Mouse (Mus musculus) small intestine, adult 2 months (tissue): ENCODE results near the gene Esx1. TPM values are rescaled to one million over a fixed set of nuclear protein-coding genes. Genes with fewer than 3 reads are reported as not detected.

Source experiments
- H3K27ac ChIP-seq: fragments of 200-500 bp; 2 replicates; pipeline ENCODE4 v1.5.1; 2012; ENCODE audit warnings: low read depth, low read length, control low read depth, inconsistent platforms; ENCODE audit not compliant: insufficient read depth
- H3K27me3 ChIP-seq: fragments of 200-500 bp; 2 replicates; pipeline ENCODE4 v1.6.1; 2012; ENCODE audit warnings: mild to moderate bottlenecking, moderate library complexity, low read length, inconsistent platforms; ENCODE audit not compliant: control insufficient read depth, insufficient read depth
- H3K36me3 ChIP-seq: fragments of 200-500 bp; 2 replicates; pipeline ENCODE4 v1.6.1; 2012; ENCODE audit warnings: mild to moderate bottlenecking, low read length, control low read depth, inconsistent platforms; ENCODE audit not compliant: control insufficient read depth, insufficient read depth
- H3K4me1 ChIP-seq: fragments of 200-500 bp; 2 replicates; pipeline ENCODE4 v1.6.1; 2012; ENCODE audit warnings: low read length, inconsistent platforms, mixed read lengths; ENCODE audit not compliant: control insufficient read depth, insufficient read depth, insufficient read length
- H3K4me3 ChIP-seq: fragments of 200-500 bp; 2 replicates; pipeline ENCODE4 v1.5.1; 2012; ENCODE audit warnings: low read depth, mild to moderate bottlenecking, control low read depth, inconsistent platforms, low read length, moderate library complexity
- CTCF ChIP-seq: fragments of 200-500 bp; IDR thresholded peaks from 2 replicates; pipeline ENCODE4 v1.5.1; 2012; ENCODE audit warnings: low read depth, mild to moderate bottlenecking, control low read depth, inconsistent platforms, low read length, moderate library complexity, mixed read lengths; ENCODE audit not compliant: insufficient replicate concordance, insufficient read length; ENCODE audit errors: extremely low read depth
- POLR2A ChIP-seq: fragments of 200-500 bp; IDR thresholded peaks from 2 replicates; pipeline ENCODE4 v1.6.1; 2012; ENCODE audit warnings: low read depth, mild to moderate bottlenecking, control low read depth, inconsistent platforms, low read length, moderate library complexity
- WGBS: fragments of 180-500 bp; shearing (Covaris S2); methylation state at CpG from one replicate; pipeline ENCODE4 v1.1.7; 2018; 5-methylcytosine and 5-hydroxymethylcytosine counted together
- polyA plus RNA-seq: library from polyadenylated mRNA; depleted of rRNA; stranded (reverse); fragments of >200 nt; gene quantifications from 2 replicates; pipeline ENCODE4 v1.2.3, GENCODE M21; 2012

Esx1 gene
- polyA plus RNA-seq, 1 experiment, result not detected

DNA sequence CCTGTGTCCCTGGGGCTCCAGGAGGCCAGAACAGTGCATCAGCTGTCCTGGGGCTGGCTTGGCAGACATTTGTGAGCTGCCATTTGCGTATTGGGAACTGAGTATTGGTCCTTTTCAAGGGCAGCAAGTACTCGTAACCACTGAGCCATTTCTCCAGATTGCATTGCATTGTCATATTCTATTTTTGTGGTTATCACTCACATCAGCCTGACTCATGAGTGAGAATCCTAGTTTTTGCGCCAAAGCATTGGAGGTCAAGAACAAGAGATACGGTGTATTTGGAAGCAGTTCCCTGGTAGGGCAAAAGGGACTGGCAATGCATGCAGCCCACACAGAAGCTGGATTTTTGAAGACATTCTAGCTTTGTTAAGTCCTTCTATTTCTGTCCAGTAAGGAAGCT is 21.8 kb upstream of the Esx1 start:
- H3K4me1 ChIP-seq, result no peaks in the 10 kb centered on the region
- H3K27ac ChIP-seq, result no peak overlapping the region
- H3K4me3 ChIP-seq, result no peak overlapping the region
- TF ChIP-seq POLR2A (no peak), CTCF (no peak)
- 89% methylated on average over 4 of the region's 4 CpGs for WGBS
- no peaks in the 10 kb centered on the region for H3K36me3 ChIP-seq
- no peaks in the 10 kb centered on the region for H3K27me3 ChIP-seq

GRCm38 (mm10) chrX:137142546-137142945 is 20.7 kb upstream of the Esx1 start:
- Histone ChIP-seq H3K27me3 (no peaks in the 10 kb centered on the region), H3K4me1 (no peaks in the 10 kb centered on the region), H3K36me3 (no peaks in the 10 kb centered on the region), H3K27ac (no peak overlapping the region), H3K4me3 (no peak overlapping the region)
- WGBS, result 17% methylated on average over 2 of the region's 2 CpGs
- TF ChIP-seq CTCF (no peak), POLR2A (no peak)

- Histone ChIP-seq H3K4me1 (no peaks in the 10 kb centered on the region), H3K27me3 (no peaks in the 10 kb centered on the region), H3K4me3 (no peak overlapping the region), H3K27ac (no peak overlapping the region), H3K36me3 (no peaks in the 10 kb centered on the region)
- WGBS, result 9% methylated on average over 6 of the region's 6 CpGs
- TF ChIP-seq POLR2A (no peak), CTCF (peak; percentile 66; the same call in 1 of the 2 replicates)
These were observed 19.8 kb upstream of the Esx1 start for GRCm38 (mm10) chrX:137141669-137142068.

DNA sequence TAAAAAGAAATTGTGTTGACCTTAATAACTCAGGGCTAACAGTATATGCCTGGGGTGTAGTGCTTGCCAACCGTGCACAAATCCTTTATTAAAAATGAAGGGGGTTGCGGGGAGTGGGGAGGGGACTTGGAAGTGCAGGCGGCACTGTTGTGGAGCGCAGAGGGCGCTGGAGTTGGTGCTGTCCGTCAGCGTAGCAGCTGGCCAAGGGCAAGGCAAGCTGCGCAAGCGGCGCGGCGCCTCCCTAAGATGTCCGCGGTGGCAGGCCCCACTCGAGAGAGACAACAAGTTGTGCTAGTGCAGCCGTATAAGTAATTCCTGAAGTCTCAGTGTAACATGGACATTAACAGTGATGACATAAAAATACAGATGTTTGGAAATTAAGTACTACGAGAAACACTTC is 5.7 kb upstream of the Esx1 start:
- no peaks in the 10 kb centered on the region for H3K36me3 ChIP-seq
- no peak overlapping the region for H3K4me3 ChIP-seq
- 8% methylated on average over 17 of the region's 17 CpGs for WGBS
- peaks cover 10% of the 10 kb centered on the region for H3K27me3 ChIP-seq
- TF ChIP-seq CTCF (no peak), POLR2A (no peak)
- H3K27ac ChIP-seq, result no peak overlapping the region
- no peaks in the 10 kb centered on the region for H3K4me1 ChIP-seq

DNA sequence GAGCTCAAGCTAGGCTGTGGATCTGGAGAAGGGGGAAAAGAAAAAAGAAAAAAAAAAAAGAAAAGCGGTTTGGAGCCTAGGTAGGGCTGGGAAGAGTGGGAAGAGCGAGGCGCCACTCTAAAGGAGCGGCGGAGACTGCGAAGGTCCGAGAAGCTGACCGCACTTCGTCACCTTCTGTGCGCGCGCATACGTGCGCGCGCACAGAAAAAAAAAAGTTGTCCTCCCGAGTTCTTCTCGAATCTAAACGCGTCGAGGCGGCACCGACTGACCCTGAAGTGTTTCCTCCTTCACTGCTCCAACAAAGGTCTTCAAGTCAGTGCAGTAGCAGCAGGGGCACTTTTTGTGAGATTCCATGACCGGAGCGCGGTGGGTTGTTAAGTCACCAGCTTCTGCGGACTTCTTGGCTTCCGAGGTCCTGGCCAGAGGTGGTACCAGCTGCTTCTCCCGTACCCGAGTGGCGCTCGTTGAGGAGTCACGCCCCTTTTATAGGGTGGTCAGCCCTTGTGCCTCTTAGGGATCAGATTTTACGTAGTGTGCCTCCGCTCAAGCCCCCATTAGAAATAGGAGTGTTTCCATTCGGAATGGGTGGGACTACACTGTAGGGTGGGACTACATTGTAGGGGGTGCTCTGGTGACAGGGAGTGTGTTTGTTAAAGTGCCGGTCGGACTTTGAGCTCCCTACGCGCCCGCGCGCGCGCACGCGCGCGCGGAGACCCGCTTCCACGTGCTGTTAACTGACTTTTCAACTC is 2.0 kb downstream of the Esx1 start:
- Histone ChIP-seq H3K27ac (no peak overlapping the region), H3K27me3 (peaks cover 34% of the 10 kb centered on the region), H3K4me1 (no peaks in the 10 kb centered on the region), H3K4me3 (peak overlapping the region; percentile 52), H3K36me3 (no peaks in the 10 kb centered on the region)
- WGBS, result 19% methylated on average over 52 of the region's 52 CpGs
- no peak for TF ChIP-seq POLR2A
- TF ChIP-seq CTCF, result no peak

- 13% methylated on average over 40 of the region's 40 CpGs for WGBS
- Histone ChIP-seq H3K4me1 (no peaks in the 10 kb centered on the region), H3K27me3 (peaks cover 30% of the 10 kb centered on the region), H3K36me3 (no peaks in the 10 kb centered on the region), H3K27ac (no peak overlapping the region), H3K4me3 (peak overlapping the region; percentile 13; the same call in 1 of the 2 replicates)
- no peak for TF ChIP-seq POLR2A
- TF ChIP-seq CTCF, result no peak
These were observed 3.7 kb downstream of the Esx1 start for GRCm38 (mm10) chrX:137118097-137118746.

DNA sequence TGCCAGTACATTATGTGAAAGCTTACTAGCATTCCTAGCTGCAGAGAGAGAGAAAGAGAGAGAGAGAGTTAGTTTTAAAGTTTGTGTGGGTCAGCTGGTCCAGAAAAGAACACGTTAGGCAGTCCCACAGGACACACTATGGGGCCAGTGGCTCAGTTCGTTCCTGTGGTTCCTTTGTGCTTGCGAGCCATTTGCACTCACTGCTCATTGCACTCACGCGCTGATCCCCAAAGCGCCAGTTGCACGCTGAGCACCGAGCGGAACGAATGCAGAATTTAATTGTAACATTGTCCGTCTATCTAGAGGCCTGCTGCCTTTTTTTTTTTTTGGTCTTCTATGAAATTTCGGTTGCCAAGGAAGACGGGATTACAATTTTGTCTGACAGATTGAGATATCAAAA is 15.4 kb downstream of the Esx1 start:
- Histone ChIP-seq H3K27ac (no peak overlapping the region), H3K36me3 (no peaks in the 10 kb centered on the region), H3K4me3 (no peak overlapping the region), H3K27me3 (peaks cover 20% of the 10 kb centered on the region), H3K4me1 (no peaks in the 10 kb centered on the region)
- TF ChIP-seq CTCF (no peak), POLR2A (no peak)
- WGBS, result 14% methylated on average over 12 of the region's 13 CpGs
